Mouse (Mus musculus): ENCODE results near the gene Dnm3. TPM values are rescaled to one million over a fixed set of nuclear protein-coding genes. Genes with fewer than 3 reads are reported as not detected.

Dnm3 gene
- polyA plus RNA-seq, 1 experiment from 2014 or later = 47.8 TPM

DNA sequence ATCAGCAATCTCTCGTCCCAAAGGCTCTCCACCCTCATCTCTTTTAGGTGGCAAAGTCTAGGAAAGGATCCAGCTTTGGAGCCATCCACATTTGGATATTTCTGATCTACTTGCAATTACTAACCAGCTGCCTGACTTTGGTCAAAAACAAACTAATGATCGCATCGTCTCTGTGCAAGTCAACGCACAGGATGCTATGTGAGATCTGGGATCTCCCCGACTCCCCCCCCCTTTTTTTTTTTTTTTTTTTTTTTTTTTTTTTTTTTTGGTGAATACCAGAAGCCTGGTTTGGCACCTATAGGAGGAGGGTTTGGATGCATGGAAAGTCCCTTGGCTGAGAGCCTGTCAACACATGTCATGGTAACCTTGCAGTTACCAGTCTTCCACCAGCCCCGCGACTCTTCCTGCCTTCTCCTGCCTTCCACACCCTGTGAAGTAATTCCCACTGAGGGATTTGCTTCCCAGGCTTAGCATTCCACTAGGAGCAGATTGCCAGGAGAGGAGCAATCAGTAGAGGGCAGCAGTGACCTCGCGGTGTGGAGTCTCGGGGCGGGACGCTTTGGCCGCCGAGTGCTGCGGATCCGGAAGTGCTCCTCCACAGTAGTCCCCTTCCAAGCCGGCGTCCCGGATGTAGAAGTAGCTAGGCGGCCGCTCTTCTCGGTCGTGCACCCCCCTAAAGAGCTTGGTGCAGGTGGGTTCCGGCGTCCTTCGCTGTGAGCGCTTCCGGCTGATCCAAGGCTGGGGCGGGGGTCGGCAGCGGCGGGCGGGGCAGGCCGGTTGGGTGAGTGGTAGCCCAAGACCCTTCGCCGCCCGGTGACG, 509.0 kb downstream of the Dnm3 start, which contains the start of gene Pigc:
Gene Pigc (plus strand): TSS at position 598 of the 819 bp plus-strand sequence.
- Histone ChIP-seq H3K9ac (peak within 1 kb of the TSS; percentile 80), H3K27ac (peak within 1 kb of the TSS; percentile 82), H3K27me3 (0 out of 2 replicates have a peak, but pooled peaks cover 4% of the 10 kb centered on the region), H3K4me1 (replicated peaks) (peaks cover 16% of the 10 kb centered on the region), H3K36me3 (peaks cover 5% of the 10 kb centered on the region; the same call in 1 of the 2 replicates), H3K9me3 (no peaks in the 10 kb centered on the region), H3K4me2 (peak within 1 kb of the TSS; percentile 65), H3K4me3 (peak within 1 kb of the TSS; percentile 64)
- WGBS = 4% methylated on average over 38 of the region's 38 CpGs
- peak; percentile 99 for ATAC-seq (ENCODE audit: low FRiP score)

DNA sequence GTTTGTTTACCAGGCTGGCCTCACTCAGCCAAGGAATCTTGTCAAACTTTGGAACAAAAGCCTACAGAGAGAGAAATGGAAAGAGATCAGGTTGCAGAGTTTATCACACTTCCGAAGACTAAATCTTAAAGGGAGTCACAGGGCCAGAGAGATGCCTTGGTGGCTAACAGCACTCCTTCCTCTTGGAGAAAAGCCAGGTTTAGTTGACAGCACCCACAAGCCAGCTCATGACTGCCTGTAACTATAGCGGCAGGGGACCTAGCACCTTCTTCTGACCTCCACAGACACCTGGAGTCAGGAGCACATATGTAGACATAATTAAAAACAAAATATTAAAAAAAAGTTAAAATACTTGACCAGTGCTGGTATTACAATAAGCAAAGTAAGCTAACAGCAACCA, 509.9 kb downstream of the Dnm3 start:
- no peaks in the 10 kb centered on the region for H3K9me3 ChIP-seq
- H3K9ac ChIP-seq = no peak overlapping the region
- no peak overlapping the region for H3K4me2 ChIP-seq
- no peak overlapping the region for H3K27ac ChIP-seq
- H3K36me3 ChIP-seq = peaks cover 5% of the 10 kb centered on the region; the same call in 1 of the 2 replicates
- no peak for ATAC-seq (ENCODE audit: low FRiP score)
- WGBS = 92% methylated on average over 2 of the region's 2 CpGs
- peaks cover 16% of the 10 kb centered on the region for H3K4me1 ChIP-seq (replicated peaks)
- H3K27me3 ChIP-seq = 0 out of 2 replicates have a peak, but pooled peaks cover 4% of the 10 kb centered on the region
- no peak overlapping the region for H3K4me3 ChIP-seq

DNA sequence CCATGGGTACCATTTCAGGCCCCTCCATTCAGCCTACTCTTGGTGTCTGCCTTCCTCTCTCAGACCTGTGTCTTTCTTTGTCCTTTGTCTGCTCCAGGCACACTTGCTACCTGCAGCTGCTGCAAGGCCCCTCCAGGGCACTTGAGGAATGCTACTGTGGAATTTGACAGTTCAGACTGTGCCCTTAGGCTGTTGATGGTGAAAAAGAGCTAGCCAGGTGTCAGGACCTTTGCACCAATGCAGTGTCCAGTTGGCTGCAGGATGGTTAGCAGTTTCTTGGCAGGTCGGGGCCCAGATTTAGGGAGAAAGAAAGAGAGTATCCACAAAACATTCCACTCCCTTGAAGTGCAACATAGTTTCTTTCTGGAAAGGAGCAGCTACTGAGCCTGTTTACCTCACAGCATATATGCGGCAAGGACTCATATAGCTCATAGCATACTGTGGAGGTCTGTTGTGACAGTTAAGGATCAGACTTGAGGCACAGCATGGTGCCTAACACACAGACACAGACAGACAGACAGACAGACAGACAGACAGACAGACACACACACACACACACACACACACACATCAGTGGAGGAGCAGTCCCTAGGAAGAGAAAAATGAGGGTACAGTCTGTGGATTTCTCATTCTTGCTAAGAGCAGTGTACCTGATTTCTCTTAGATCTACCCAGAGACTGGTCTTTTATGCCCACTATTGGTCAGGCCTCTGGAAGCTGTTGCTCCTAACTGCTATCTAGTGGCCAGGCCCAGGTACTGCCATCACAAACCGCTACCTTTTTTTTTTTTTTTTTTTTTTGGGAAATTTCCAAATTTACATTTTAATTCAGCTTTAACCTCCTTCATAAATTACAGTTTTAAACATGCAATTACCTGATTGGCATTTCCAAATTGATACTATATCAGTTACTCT, 515.1 kb downstream of the Dnm3 start:
- H3K27me3 ChIP-seq = 0 out of 2 replicates have a peak, but pooled peaks cover 6% of the 10 kb centered on the region
- no peaks in the 10 kb centered on the region for H3K9me3 ChIP-seq
- no peak overlapping the region for H3K9ac ChIP-seq
- H3K4me2 ChIP-seq = no peak overlapping the region
- no peak overlapping the region for H3K4me3 ChIP-seq
- ATAC-seq (ENCODE audit: low FRiP score) = peak; percentile 61
- WGBS = 57% methylated on average over 3 of the region's 3 CpGs
- H3K27ac ChIP-seq = no peak overlapping the region
- H3K4me1 ChIP-seq (replicated peaks) = no peaks in the 10 kb centered on the region
- H3K36me3 ChIP-seq = no peaks in the 10 kb centered on the region

DNA sequence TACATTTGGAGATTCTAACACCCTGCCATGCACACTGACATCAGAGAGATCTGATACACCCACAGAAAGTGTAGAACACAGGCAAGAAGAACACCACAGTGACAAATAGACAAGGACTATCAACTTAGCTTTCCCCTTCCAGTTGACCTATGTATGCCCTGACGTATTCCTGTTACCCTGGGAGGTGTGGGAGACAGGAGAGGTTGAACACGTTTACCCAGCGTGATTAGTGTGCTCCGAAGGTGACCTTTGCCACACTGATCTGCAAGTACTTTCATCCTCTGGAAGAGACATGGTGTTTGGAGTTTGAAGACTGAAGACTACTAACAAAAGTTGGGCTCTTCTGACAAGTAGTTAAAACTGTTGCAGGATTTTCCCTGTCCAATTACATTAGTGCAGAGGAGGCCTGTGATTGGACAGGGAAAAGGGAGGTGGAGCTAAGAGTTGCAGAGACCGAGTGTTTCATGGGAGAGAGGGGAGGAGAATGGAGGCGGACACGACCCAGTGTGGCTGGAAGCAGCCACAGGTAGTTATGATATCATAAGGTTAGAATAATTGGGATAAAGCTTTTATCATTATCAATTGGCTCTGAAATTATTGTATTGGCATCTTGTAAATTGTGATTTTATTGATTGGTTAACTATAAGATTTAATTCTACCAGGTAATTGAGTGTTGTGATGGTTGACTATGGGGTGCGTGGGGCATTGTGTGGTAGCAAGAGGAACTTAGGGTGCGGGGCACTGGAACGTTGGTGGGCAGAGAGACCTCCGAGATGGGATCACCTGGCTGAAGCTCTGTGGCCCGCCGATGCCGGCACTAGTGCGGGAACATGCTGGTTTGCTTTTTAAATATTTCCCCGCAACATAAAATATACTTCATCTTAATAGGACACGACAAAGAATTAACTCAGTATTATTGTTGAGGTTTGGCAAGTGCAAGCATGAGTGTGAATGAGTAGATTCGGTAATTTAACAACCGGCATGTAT, 519.6 kb downstream of the Dnm3 start:
- Histone ChIP-seq H3K9ac (no peak overlapping the region), H3K9me3 (no peaks in the 10 kb centered on the region), H3K4me3 (no peak overlapping the region), H3K4me2 (no peak overlapping the region), H3K4me1 (replicated peaks) (no peaks in the 10 kb centered on the region), H3K36me3 (no peaks in the 10 kb centered on the region), H3K27me3 (0 out of 2 replicates have a peak, but pooled peaks cover 3% of the 10 kb centered on the region), H3K27ac (no peak overlapping the region)
- 86% methylated on average over 19 of the region's 19 CpGs for WGBS
- no peak for ATAC-seq (ENCODE audit: low FRiP score)

DNA sequence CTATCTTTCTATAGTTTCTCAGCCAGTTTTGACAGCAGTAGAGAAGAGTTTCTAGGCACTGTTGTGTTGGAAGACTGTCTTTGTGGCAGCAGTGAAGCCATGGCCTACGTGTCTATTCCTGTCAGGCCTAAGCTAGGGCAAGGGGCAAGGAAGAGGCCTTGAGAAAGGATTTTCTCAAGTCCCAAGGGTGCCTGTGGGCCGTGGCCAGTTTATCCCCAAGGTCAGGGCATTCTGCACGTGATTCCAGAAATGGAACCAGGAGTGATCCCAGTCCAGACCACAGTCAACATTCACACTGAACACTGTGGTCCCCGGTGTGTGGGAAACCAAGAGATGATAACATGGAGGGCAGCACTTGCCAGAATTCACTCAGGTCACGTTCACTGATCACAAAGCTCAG, 522.0 kb downstream of the Dnm3 start:
- WGBS = 82% methylated on average over 5 of the region's 5 CpGs
- no peak overlapping the region for H3K4me3 ChIP-seq
- H3K9me3 ChIP-seq = no peaks in the 10 kb centered on the region
- H3K27ac ChIP-seq = no peak overlapping the region
- H3K9ac ChIP-seq = no peak overlapping the region
- ATAC-seq (ENCODE audit: low FRiP score) = no peak
- no peak overlapping the region for H3K4me2 ChIP-seq
- H3K27me3 ChIP-seq = 0 out of 2 replicates have a peak, but pooled peaks cover 3% of the 10 kb centered on the region
- H3K4me1 ChIP-seq (replicated peaks) = no peaks in the 10 kb centered on the region
- H3K36me3 ChIP-seq = no peaks in the 10 kb centered on the region

DNA sequence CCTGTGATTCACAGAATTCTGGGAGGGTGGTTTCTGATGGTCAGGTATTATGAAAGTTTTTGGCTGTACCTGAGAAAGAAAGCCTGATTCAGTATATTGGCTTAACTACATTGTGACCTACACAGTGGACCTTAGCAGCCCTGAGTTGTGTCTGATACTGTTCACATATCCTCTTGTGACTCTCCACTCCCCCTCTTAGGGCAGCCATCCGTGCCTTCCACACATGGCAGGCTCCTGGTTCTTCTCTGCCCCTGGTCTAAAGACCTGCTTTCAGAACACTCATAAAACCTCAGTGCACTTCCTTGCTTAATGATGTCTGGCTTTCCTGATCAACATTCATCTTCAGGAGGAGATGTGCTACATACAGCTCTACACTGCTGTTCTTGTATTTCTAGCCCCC, 525.2 kb downstream of the Dnm3 start:
- no peak for ATAC-seq (ENCODE audit: low FRiP score)

DNA sequence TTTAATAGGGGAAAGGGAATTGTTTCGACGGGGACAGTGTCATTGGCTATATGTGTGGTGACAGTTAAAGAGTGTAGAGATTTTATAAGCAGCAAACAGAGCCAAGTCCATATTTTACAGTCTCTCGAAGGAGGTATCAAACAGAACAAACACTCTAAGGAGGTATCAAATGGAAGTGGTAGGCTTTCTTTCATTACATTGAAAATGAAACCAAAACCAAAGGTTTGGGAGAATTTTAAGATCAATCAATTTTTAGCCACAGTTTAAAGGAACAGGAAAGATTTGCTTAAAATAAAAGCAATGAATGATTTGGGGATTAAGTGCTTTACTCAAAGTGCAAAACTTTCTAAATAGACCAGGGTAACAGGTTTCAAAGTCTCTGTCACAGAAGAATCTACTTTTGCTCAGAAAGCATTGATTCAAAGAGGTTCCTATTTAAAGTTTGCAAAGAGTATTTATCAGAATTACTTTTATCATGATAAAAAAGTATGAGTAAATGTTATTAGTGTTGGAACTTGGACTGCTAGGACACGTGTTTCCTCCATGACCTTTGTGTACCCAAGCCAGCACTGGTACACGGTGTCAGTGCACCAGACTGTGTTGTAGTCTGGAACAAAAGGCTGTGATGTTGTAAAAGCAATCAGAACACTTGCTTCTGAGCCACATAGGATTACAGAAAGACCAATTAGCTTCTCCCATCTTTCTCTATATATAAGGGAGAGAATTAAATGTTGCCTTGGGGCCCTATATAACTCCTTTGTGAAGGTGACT, 526.6 kb downstream of the Dnm3 start:
- 84% methylated on average over 5 of the region's 5 CpGs for WGBS
- no peaks in the 10 kb centered on the region for H3K9me3 ChIP-seq
- H3K36me3 ChIP-seq = no peaks in the 10 kb centered on the region
- no peak overlapping the region for H3K27ac ChIP-seq
- no peak overlapping the region for H3K4me2 ChIP-seq
- H3K4me3 ChIP-seq = no peak overlapping the region
- no peak for ATAC-seq (ENCODE audit: low FRiP score)
- no peaks in the 10 kb centered on the region for H3K27me3 ChIP-seq
- H3K9ac ChIP-seq = no peak overlapping the region
- no peaks in the 10 kb centered on the region for H3K4me1 ChIP-seq (replicated peaks)

More for the DNA sequence above, 525.2 kb downstream of the Dnm3 start:
- no peak overlapping the region for H3K4me2 ChIP-seq
- WGBS = 71% methylated on average over 1 of the region's 1 CpGs
- no peaks in the 10 kb centered on the region for H3K36me3 ChIP-seq
- H3K4me1 ChIP-seq (replicated peaks) = no peaks in the 10 kb centered on the region
- no peak overlapping the region for H3K27ac ChIP-seq
- no peak overlapping the region for H3K9ac ChIP-seq
- H3K4me3 ChIP-seq = no peak overlapping the region
- H3K27me3 ChIP-seq = no peaks in the 10 kb centered on the region
- H3K9me3 ChIP-seq = no peaks in the 10 kb centered on the region

DNA sequence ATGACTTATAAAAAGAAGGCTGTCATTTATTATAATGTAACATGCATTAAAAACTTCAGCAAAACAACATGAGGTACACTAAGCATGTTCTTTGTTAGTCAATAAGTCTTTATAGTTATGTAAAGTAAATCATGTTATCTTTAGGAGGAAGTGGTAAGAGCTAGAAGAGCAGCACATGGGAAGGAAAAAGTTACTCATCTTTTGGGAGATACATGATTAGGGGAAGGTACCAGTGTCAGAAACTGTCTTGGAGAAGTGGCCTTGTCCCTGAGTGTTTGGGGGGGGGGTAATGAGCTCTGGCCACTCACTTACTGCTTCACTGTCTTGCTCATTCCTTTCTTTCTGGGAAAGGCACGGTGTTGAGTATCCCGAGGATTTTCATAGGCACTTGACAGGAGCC, 535.8 kb downstream of the Dnm3 start:
- no peaks in the 10 kb centered on the region for H3K36me3 ChIP-seq
- H3K4me1 ChIP-seq (replicated peaks) = no peaks in the 10 kb centered on the region
- H3K27me3 ChIP-seq = no peaks in the 10 kb centered on the region
- H3K9me3 ChIP-seq = no peaks in the 10 kb centered on the region
- 91% methylated on average over 2 of the region's 2 CpGs for WGBS
- no peak overlapping the region for H3K4me3 ChIP-seq
- no peak overlapping the region for H3K9ac ChIP-seq
- no peak for ATAC-seq (ENCODE audit: low FRiP score)
- no peak overlapping the region for H3K4me2 ChIP-seq
- no peak overlapping the region for H3K27ac ChIP-seq

MicroRNAs within 50 kb of the gene (microRNA counts, 519-probe panel; counts per million panel counts)
- 4,914 counts per million, percentile 83 among the panel's probes with 10 or more counts for microRNA mmu-miR-199a-3p
- microRNA mmu-miR-199a-5p = 5,008 counts per million, percentile 87 among the panel's probes with 10 or more counts
- microRNA mmu-miR-214 = 2,658 counts per million, percentile 25 among the panel's probes with 10 or more counts

Small RNAs within 50 kb of the gene (microRNA-seq; reads per million reads assigned to microRNA genes)
- 14.0 reads per million, percentile 25 among the genes with 10 or more reads in this experiment for gene Mir199a-2
- 389 reads per million, percentile 66 among the genes with 10 or more reads in this experiment for gene Mir214

Other genes with a start within 250 kb of the Dnm3 start
- 18.3 and 19.1 TPM in 2 replicates for gene Mettl13, start 70.5 kb upstream of the Dnm3 start, polyA plus RNA-seq (2015; fragmentation: Nextera tagmentation; extraction: Ambion mirVana)
- 76.0 and 77.9 TPM in 2 replicates for gene Vamp4, start 92.5 kb upstream of the Dnm3 start, polyA plus RNA-seq (2015; fragmentation: Nextera tagmentation; extraction: Ambion mirVana)
- not detected in 2 replicates for gene Myoc, start 161.1 kb upstream of the Dnm3 start, polyA plus RNA-seq (2015; fragmentation: Nextera tagmentation; extraction: Ambion mirVana)
- gene Myocos, start 180.2 kb upstream of the Dnm3 start, polyA plus RNA-seq (2015; fragmentation: Nextera tagmentation; extraction: Ambion mirVana) = not detected in 2 replicates